Mouse (Mus musculus) liver, embryonic 15.5 days (tissue): Measurements from ENCODE around the gene Mgat4a. TPM values are rescaled to one million over a fixed set of nuclear protein-coding genes. Genes with fewer than 3 reads are reported as not detected.

Source experiments
- ATAC-seq: fragments of 200-750 bp; cut with Nextera tagmentation; 2 replicates; pipeline ENCODE4 v1.8.0; 2017; ENCODE audit warnings: moderate number of reproducible peaks, mild to moderate bottlenecking, moderate library complexity; ENCODE audit not compliant: insufficient read depth
- H3K27ac ChIP-seq: fragments of 300-500 bp; sonication (generic); replicated peaks from 2 replicates; pipeline ENCODE4 v1.5.1; 2015; ENCODE audit warnings: mild to moderate bottlenecking, inconsistent platforms
- H3K27me3 ChIP-seq: fragments of 300-500 bp; sonication (generic); 2 replicates; pipeline ENCODE4 v1.6.1; 2015; ENCODE audit warnings: mild to moderate bottlenecking, inconsistent platforms
- H3K36me3 ChIP-seq: fragments of 300-500 bp; sonication (generic); replicated peaks from 2 replicates; pipeline ENCODE4 v1.6.1; 2015; ENCODE audit warnings: moderate library complexity, mild to moderate bottlenecking, inconsistent platforms
- H3K4me1 ChIP-seq: fragments of 300-500 bp; sonication (generic); replicated peaks from 2 replicates; pipeline ENCODE4 v1.6.1; 2015; ENCODE audit warnings: inconsistent platforms
- H3K4me2 ChIP-seq: fragments of 300-500 bp; sonication (generic); 2 replicates; pipeline ENCODE4 v1.6.1; 2015; ENCODE audit warnings: moderate library complexity, mild to moderate bottlenecking, inconsistent platforms
- H3K4me3 ChIP-seq: fragments of 300-500 bp; sonication (generic); replicated peaks from 2 replicates; pipeline ENCODE4 v1.5.1; 2015; ENCODE audit warnings: mild to moderate bottlenecking, inconsistent platforms
- H3K9ac ChIP-seq: fragments of 300-500 bp; sonication (generic); 2 replicates; pipeline ENCODE4 v1.6.1; 2015; ENCODE audit warnings: moderate library complexity, mild to moderate bottlenecking, inconsistent platforms
- H3K9me3 ChIP-seq: fragments of 300-500 bp; sonication (generic); replicated peaks from 2 replicates; pipeline ENCODE4 v1.6.1; 2016; ENCODE audit warnings: inconsistent platforms
- WGBS: fragments of 180-500 bp; shearing (Covaris S2); methylation state at CpG from one replicate; pipeline ENCODE4 v1.1.7; 2015; ENCODE audit warnings: mixed read lengths; ENCODE audit not compliant: insufficient replicate concordance; 5-methylcytosine and 5-hydroxymethylcytosine counted together
- polyA plus RNA-seq: library from polyadenylated mRNA; unstranded; fragments of >200 nt; fragmentation: Nextera tagmentation; extraction: Ambion mirVana; gene quantifications from 2 replicates; pipeline ENCODE4 v1.2.1, GENCODE M21; 2015

Mgat4a gene
- polyA plus RNA-seq, 1 experiment from 2014 or later, result 1.2 TPM

DNA sequence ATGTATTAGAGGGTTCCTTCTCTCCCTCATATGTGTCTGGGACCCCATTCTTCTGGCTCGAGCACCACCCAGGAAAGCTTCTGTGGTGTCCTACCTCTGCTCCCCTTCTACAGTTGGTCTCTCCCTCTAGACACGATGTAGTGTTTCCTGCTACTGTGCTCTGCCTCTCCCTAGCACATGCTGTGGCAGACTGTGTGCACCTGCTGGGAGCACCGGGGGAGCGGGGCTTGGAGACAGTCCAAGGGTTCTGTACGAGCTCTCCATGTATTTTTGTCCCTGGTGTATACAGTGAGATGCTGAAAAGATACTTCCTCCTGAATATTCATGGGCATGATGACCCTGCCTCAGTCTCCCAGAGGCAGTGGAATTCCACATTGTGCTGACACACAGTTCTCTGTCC lies 147.6 kb downstream of the Mgat4a start:
- Histone ChIP-seq H3K4me2 (no peak overlapping the region), H3K27ac (no peak overlapping the region), H3K4me3 (no peak overlapping the region), H3K9ac (no peak overlapping the region), H3K36me3 (0 out of 2 replicates have a peak, but pooled peaks cover 6% of the 10 kb centered on the region), H3K27me3 (no peaks in the 10 kb centered on the region), H3K9me3 (no peaks in the 10 kb centered on the region), H3K4me1 (no peaks in the 10 kb centered on the region)
- no peak for ATAC-seq
- WGBS, result 63% methylated on average over 5 of the region's 5 CpGs

Other genes with a start within 250 kb of the Mgat4a start
- gene Inpp4a, start 241.2 kb downstream of the Mgat4a start, polyA plus RNA-seq, result 4.4 and 5.0 TPM in 2 replicates
- gene Coa5, start 110.9 kb downstream of the Mgat4a start, polyA plus RNA-seq, result 25.6 and 26.0 TPM in 2 replicates
- gene Unc50, start 110.9 kb downstream of the Mgat4a start, polyA plus RNA-seq, result 68.6 and 70.6 TPM in 2 replicates
- 0.13 and 0.28 TPM in 2 replicates for gene 2010300C02Rik, start 179.1 kb upstream of the Mgat4a start, polyA plus RNA-seq